Mouse (Mus musculus) frontal cortex, postnatal 25 days (tissue): ENCODE measurements around the gene Eif4b.

Experiments
- DNase-seq, 2 experiments: peaks; one replicate each; pipeline ENCODE4 v3.0.0; 2022; ENCODE audit warnings: low spot score in 2 of 2

The Eif4b gene

GRCm38 (mm10) chr15:102116753-102117415 is 43.3 kb downstream of the Eif4b start:
- no peak for DNase-seq

DNA sequence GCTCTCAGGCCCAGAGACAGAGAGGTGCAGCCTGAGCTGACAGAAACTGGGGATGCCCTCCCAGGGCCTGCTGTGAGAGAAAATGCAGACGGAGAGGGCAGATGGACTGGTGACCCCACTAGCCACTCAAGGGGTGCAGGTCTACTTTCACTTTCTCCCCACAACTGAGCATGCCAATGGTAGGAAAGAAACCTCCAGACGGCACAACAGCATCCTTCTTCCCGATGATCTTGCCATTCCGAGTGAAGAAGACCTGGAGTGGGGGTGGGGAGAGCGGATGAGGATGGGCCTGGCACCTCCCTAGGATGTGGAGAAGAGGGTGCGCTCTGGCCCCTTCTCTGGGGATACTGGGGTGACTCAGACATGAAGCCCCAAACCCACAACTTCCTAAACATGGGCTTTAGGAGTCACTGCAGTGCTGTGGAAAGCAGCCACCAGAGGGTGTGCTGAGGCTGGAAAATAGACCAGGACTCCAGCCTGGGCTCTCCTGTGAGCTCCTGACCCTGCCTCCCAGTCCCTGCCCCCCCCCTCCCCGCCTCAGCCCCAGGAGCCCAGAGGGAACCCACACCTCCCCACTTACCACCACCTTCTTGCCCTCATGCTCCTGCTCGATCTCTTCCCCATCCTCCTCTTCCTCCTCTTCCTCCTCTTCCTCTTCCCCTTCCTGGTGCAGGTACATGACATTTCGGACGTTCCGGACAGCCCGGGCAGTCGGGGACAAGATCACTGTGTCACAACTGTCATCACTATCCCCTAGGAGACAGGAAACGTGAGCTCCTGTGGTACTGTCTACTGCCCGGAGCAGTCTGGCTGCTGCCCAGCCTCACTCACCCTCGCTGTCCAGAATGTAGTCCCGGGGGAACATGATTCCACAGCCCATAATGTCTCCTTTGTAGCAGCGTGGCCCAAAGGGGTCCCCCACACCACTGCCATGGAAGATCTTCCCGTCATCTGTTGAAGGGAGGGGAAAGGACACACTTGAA is 44.2 kb downstream of the Eif4b start:
- DNase-seq: no peak

DNA sequence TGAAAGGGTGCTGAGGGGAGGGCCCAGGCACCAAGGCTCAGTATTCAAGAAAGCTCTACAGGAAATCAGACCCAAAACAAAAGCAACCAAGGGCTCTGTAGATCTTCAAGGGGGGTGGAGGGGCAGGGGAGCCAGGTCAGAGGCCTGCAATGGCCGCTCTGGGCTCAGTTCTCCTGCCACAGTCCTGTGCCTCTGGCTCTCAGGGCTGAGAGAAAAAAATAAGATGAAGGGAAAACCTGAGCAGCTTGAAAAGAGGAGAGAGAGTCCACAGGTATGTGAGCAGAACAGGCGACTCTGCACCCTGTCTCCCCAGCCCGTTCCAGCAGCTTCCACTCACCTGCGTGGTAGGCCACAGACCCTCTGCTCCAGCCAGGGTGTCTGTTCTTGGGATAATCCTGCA is 45.0 kb downstream of the Eif4b start:
- no peak for DNase-seq

- no peak for DNase-seq
Measured at GRCm38 (mm10) chr15:102119121-102119830, 45.7 kb downstream of the Eif4b start.

GRCm38 (mm10) chr15:102119831-102120170 is 46.2 kb downstream of the Eif4b start:
- no peak for DNase-seq

- DNase-seq: no peak
Measured at GRCm38 (mm10) chr15:102120530-102120929, 47.0 kb downstream of the Eif4b start.

DNA sequence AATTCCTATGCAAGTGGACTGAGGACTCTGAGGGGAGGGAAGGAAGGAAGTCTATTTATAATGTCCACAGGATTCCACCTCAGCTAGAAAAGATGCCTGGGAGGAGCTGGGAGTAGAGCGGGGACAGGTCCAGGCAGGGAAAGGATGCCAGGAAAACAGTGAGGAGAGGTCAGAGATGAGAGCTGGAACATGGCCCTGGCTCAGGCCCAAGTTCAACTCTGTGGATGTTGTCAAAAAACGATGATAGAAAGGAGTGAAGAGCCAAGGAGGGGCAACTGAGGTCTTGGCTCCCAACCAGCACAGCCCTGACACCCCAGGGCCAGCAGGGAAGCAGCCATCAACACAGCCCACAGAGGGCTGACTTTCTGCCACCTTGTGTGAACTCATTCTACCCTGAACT is 52.7 kb downstream of the Eif4b start:
- DNase-seq: no peak

DNA sequence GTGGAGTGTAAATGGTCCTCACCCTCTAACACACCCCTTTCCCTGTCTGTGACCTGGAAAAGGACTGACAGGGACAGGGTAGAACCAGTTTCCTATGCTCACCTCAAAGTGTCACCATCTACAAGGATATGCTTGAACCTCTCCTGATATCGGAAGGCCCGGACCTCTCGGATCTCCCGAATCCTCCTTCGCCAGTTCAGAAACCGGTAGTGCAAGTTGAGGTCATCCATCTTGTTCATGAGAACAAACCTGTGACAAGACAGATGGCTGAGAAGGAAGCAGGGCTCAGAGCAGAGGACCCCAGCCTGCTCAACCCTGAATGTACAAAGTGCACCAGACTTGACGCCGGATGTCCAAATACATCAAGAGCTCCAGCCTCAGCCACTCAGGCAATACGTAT is 59.7 kb downstream of the Eif4b start:
- no peak for DNase-seq

DNA sequence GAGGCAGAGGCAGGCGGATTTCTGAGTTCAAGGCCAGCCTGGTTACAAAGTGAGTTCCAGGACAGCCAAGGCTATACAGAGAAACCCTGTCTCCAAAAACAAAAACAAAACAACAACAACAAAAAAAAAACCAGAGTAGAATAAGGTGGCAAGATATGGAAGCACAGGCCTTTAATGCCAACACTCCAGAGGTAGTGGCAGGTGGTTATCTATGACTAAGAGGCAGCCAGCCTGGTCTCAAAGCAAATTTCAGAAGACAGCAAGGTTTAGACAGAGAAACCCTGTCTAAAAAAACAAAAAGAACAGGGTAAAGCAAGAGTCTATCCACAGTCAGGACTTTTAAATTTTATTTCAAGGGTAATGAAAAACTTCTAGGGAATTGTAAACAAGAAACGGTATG is 61.1 kb downstream of the Eif4b start:
- no peak for DNase-seq

GRCm38 (mm10) chr15:102135522-102136128 is 62.1 kb downstream of the Eif4b start:
- no peak for DNase-seq

DNA sequence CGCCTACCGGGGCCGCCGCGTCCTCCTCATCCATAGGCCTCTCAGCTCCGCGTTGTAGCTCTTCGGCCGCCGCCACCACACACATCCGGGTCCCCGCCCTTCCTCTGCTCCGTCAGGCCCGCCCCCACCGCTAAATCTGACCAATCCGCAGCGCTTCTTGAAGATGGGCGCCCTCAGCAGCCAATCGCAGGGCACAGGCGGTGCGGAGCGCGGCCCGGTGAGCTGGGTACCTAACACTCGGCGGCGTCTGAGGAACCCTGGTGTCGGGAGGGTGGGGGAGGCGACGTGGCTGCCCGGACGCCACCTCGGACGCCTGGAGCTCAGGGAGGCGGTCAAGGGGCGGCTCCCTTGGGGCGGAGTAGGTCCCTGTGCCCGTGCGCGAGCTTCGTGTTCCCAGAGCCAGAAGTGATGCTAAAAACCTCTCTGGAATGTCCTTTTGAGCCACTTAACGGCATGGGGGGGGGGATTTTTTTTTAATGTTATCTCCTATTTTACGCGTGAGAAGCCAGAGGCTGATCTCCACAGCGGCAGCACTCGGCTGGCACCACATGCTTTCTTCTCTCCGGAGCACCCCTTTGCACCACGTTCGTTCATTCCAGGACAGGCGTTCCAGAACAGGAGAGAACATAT is 62.7 kb downstream of the Eif4b start, which contains the start of gene Spryd3:
Spryd3 (minus strand) TSS at position 106 of the 630 bp plus-strand sequence.
- DNase-seq: peak; percentile 98 to 99

- DNase-seq: no peak
Measured at GRCm38 (mm10) chr15:102141120-102141519, 67.5 kb downstream of the Eif4b start.

DNA sequence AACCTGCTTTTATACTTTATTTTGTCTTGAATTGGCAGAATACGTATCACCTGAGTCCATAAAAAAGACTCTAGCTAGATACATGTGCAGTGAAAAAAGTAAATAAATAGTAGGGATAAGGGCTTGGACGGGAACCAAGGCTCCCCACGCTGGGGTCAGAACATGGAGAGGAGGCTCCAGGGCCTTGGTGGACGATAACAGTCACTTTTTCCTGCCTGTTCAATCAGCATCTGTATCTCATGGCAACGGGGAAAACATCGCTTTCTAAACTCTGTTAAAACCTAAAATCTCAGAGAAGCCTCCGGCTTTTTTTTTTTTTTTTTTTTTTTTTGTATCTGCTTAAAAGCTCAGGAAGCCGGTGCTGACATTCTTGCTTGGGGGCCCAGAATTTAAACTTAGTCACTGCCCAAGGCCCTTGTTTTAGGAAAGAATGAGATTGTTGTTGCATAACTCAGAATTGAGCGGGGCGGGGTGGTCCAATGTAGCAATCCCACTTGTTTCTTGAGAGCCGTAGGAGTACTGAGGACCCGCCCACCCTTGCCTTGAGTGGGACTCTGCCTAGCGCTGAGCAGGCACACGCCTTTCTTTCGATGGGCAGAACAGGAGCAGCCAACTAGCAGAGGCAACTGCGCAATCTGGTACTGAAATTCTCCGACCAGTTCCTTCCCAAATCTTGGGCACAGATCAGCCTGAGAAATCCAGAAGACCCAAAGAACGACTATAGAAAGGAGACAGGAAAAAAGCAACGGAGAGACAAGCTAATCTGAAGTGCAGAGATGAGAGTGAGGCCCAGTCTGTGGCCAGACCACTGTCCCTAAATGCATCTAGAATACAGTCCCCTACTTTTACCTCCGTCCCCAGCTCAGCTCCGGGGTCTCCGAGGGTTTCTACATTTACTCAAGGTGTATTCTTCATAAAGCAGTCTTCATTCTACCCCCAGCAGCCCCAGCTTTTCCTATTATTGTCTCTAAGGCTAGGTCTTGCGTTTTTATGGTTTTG is 69.6 kb downstream of the Eif4b start:
- no peak for DNase-seq

DNA sequence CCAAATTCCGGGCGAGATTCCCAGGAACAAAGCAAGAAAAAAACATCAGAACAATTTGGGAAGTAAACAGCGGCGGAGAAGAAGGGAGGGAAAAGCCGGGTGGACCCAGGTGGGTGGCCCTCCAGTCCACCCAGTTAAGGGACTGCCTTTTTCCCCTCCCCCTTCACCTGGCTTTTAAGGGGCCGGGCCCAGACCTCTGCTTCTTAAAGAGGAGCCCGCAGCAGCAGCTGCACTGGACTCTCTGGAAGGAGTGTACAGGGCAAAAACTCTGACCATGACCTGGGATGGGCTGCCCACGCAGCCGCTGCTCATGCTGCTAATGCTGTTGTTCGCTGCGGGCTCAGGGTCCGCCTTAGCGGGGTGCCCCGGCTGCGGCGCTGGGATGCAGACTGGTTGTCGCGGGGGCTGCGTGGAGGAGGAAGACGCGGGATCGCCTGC is 70.7 kb downstream of the Eif4b start, which contains the start of gene Igfbp6:
Igfbp6 (plus strand) TSS at position 89 of the 438 bp plus-strand sequence.
- DNase-seq: no peak

DNA sequence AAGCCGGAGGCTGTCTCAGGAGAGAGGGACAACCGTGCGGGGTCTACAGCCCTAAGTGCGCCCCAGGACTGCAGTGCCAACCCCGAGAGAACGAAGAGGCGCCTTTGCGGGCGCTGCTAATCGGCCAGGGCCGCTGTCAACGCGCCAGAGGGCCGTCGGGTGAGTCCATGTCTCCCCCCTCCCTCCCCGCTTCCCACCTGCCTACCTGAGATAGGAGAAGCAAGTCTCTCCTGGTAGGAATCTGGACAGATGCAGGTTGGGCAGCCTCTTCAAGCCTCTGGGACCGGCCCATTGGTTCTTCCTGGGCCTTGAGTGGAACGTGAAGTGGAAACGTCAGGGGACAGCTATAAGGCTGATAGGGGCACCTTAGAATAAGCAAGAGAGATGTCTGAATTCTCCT is 71.2 kb downstream of the Eif4b start:
- DNase-seq: no peak

DNA sequence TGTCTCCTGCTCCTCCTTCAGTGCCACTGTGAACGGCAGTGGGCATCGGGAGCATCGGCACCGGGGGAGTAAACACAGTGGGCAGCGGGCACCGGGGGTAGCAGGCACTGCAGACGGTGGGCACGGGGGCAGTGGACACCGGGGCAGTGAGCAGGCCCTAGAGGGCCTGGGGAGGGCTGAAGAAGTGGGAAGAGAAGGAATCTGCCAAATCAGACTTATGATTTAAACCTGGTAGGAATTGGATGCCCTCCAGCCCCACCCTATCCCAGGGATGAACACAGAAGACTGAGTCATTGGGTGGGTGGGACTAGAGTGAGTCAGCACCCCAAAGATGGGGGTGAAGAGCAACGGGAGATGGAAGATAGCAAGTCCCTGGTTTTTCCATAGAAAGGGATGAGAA is 71.8 kb downstream of the Eif4b start:
- DNase-seq: peak in 1 of 2 experiments; percentile 44

- DNase-seq: no peak
Measured at GRCm38 (mm10) chr15:102146089-102146488, 72.5 kb downstream of the Eif4b start.
